Mouse (Mus musculus) CH12.LX (cell line): ENCODE data around the gene Eif2b1. TPM values are rescaled to one million over a fixed set of nuclear protein-coding genes. Genes with fewer than 3 reads are reported as not detected.
A peak's percentile ranks its signal among the peaks of the same experiment; 100 is the strongest.

Source experiments
- DNase-seq: peaks from one replicate; pipeline ENCODE4 v3.0.0-alpha.2; 2013; ENCODE audit errors: extremely low read depth
- H3K27ac ChIP-seq: 2 replicates; pipeline ENCODE4 v1.5.1; 2012; ENCODE audit warnings: low read depth, mild to moderate bottlenecking, control low read depth, moderate library complexity; ENCODE audit not compliant: insufficient read depth
- H3K27me3 ChIP-seq: replicated peaks from 2 replicates; pipeline ENCODE3; 2012; ENCODE audit warnings: inconsistent platforms
- H3K36me3 ChIP-seq, 2 experiments: replicated peaks in 1 of 2; 2 replicates each; pipeline versions ENCODE3 to v1.6.1; 2012; ENCODE audit warnings: inconsistent platforms in 1 of 2, low read length in 1 of 2, mild to moderate bottlenecking in 1 of 2, mixed read lengths in 1 of 2, moderate library complexity in 1 of 2; ENCODE audit not compliant: control insufficient read depth in 1 of 2, insufficient read depth in 1 of 2
- H3K4me1 ChIP-seq, 2 experiments: 2 replicates each; pipeline ENCODE4 v1.6.1; 2012; ENCODE audit warnings: inconsistent platforms in 1 of 2, moderate library complexity in 1 of 2; ENCODE audit not compliant: insufficient read depth in 2 of 2, control insufficient read depth in 1 of 2
- H3K4me2 ChIP-seq: 2 replicates; pipeline ENCODE4 v1.6.1; 2012; ENCODE audit warnings: low read depth, mild to moderate bottlenecking, control low read depth; ENCODE audit not compliant: poor library complexity, insufficient read depth, severe bottlenecking
- H3K4me3 ChIP-seq, 3 experiments: fragments of 150-350 bp in 1 of 3; sonication (generic) in 1 of 3; replicated peaks in 1 of 3; 2 replicates each; pipeline versions ENCODE3 to v1.5.1; 2011 to 2012; ENCODE audit warnings: low read depth in 2 of 3, low read length in 2 of 3, mild to moderate bottlenecking in 2 of 3, moderate library complexity in 2 of 3, control low read depth in 1 of 3, improper control_type of control experiment in 1 of 3, inconsistent platforms in 1 of 3, mixed read lengths in 1 of 3; ENCODE audit not compliant: poor library complexity in 1 of 3
- H3K79me2 ChIP-seq: replicated peaks from 2 replicates; pipeline ENCODE4 v1.6.1; 2012; ENCODE audit warnings: mild to moderate bottlenecking, moderate library complexity; ENCODE audit not compliant: control insufficient read depth, poor library complexity, insufficient read depth, severe bottlenecking; ENCODE audit errors: extremely low read depth
- H3K9ac ChIP-seq: 2 replicates; pipeline ENCODE4 v1.6.1; 2012; ENCODE audit warnings: low read depth, mild to moderate bottlenecking, control low read depth, moderate library complexity; ENCODE audit not compliant: insufficient read depth
- H3K9me3 ChIP-seq: replicated peaks from 2 replicates; pipeline ENCODE3; 2012; ENCODE audit warnings: low read length, inconsistent platforms, mixed read lengths
- ELF1 ChIP-seq: IDR thresholded peaks from 2 replicates; pipeline ENCODE4 v1.6.1; 2014; ENCODE audit warnings: low read depth, mild to moderate bottlenecking, inconsistent platforms, low read length, improper control_type of control experiment
- ETS1 ChIP-seq: conservative IDR thresholded peaks from 2 replicates; pipeline ENCODE4 v1.6.1; 2012; ENCODE audit warnings: low read depth, mild to moderate bottlenecking, inconsistent platforms, low read length, improper control_type of control experiment, moderate library complexity
- HCFC1 ChIP-seq: IDR thresholded peaks from 2 replicates; pipeline ENCODE4 v1.6.1; 2012; ENCODE audit warnings: low read depth, mild to moderate bottlenecking, inconsistent platforms, low read length, improper control_type of control experiment
- IRF4 ChIP-seq: IDR thresholded peaks from 2 replicates; pipeline ENCODE4 v1.6.1; 2014; ENCODE audit warnings: low read depth, mild to moderate bottlenecking, inconsistent platforms, low read length, improper control_type of control experiment
- JUN ChIP-seq: IDR thresholded peaks from 2 replicates; pipeline ENCODE4 v1.6.1; 2011; ENCODE audit warnings: low read depth, mild to moderate bottlenecking, low read length, improper control_type of control experiment, moderate library complexity; ENCODE audit not compliant: insufficient read depth
- JUND ChIP-seq: conservative IDR thresholded peaks from 2 replicates; pipeline ENCODE4 v1.6.1; 2011; ENCODE audit warnings: low read depth, low read length, improper control_type of control experiment
- KAT2A ChIP-seq: IDR thresholded peaks from 2 replicates; pipeline ENCODE4 v1.6.1; 2012; ENCODE audit warnings: low read length, improper control_type of control experiment, inconsistent platforms; ENCODE audit not compliant: insufficient replicate concordance
- MAFK ChIP-seq: IDR thresholded peaks from 2 replicates; pipeline ENCODE4 v1.6.1; 2011; ENCODE audit warnings: low read length, improper control_type of control experiment; ENCODE audit not compliant: insufficient replicate concordance
- NELFE ChIP-seq: IDR thresholded peaks from 2 replicates; pipeline ENCODE4 v1.6.1; 2011; ENCODE audit warnings: low read depth, low read length, improper control_type of control experiment
- NRF1 ChIP-seq: IDR thresholded peaks from 2 replicates; pipeline ENCODE4 v1.6.1; 2014; ENCODE audit warnings: low read depth, mild to moderate bottlenecking, inconsistent platforms, low read length, improper control_type of control experiment, moderate library complexity
- PAX5 ChIP-seq: IDR thresholded peaks from 2 replicates; pipeline ENCODE4 v1.6.1; 2012; ENCODE audit warnings: low read length, inconsistent platforms, mixed read lengths
- POLR2A ChIP-seq: IDR thresholded peaks from 2 replicates; pipeline ENCODE4 v1.6.1; 2011; ENCODE audit warnings: low read depth, mild to moderate bottlenecking, improper control_type of control experiment, low read length
- POLR2AphosphoS2 ChIP-seq: IDR thresholded peaks from 2 replicates; pipeline ENCODE4 v1.6.1; 2011; ENCODE audit warnings: low read depth, low read length, improper control_type of control experiment
- RAD21 ChIP-seq: IDR thresholded peaks from 2 replicates; pipeline ENCODE4 v1.6.1; 2011; ENCODE audit warnings: low read depth, mild to moderate bottlenecking, low read length, improper control_type of control experiment, moderate library complexity
- RCOR1 ChIP-seq: conservative IDR thresholded peaks from 2 replicates; pipeline ENCODE4 v1.6.1; 2012; ENCODE audit warnings: low read depth, mild to moderate bottlenecking, inconsistent platforms, low read length, improper control_type of control experiment
- SIN3A ChIP-seq: IDR thresholded peaks from 2 replicates; pipeline ENCODE4 v1.6.1; 2012; ENCODE audit warnings: low read length, improper control_type of control experiment, inconsistent platforms
- TBP ChIP-seq: conservative IDR thresholded peaks from 2 replicates; pipeline ENCODE4 v1.6.1; 2011; ENCODE audit warnings: low read depth, low read length, improper control_type of control experiment
- USF2 ChIP-seq: conservative IDR thresholded peaks from 2 replicates; pipeline ENCODE4 v1.6.1; 2011; ENCODE audit warnings: low read depth, low read length, improper control_type of control experiment
- ZC3H11A ChIP-seq: IDR thresholded peaks from 2 replicates; pipeline ENCODE4 v1.6.1; 2012; ENCODE audit warnings: low read depth, mild to moderate bottlenecking, inconsistent platforms, low read length, improper control_type of control experiment
- ZMIZ1 ChIP-seq: IDR thresholded peaks from 2 replicates; pipeline ENCODE4 v1.6.1; 2012; ENCODE audit warnings: low read depth, mild to moderate bottlenecking, inconsistent platforms, low read length, improper control_type of control experiment
- ZNF384 ChIP-seq: IDR thresholded peaks from 2 replicates; pipeline ENCODE4 v1.6.1; 2012; ENCODE audit warnings: low read depth, low read length, improper control_type of control experiment, inconsistent platforms
- dilution Hi-C: fragments of 300-500 bp; cut with MboI; formaldehyde crosslinking; loops from 2 replicates; pipeline ENCODE4 v1.14.3; 2020; ENCODE audit warnings: low sequenced_read_pairs; ENCODE audit not compliant: extremely low pct_unique_long_range_greater_than_20kb, extremely low pct_ligation_motif_present
- in situ Hi-C: fragments of 300-500 bp; cut with MboI; formaldehyde crosslinking; loops from 3 replicates; pipeline ENCODE4 v1.14.3; 2019; ENCODE audit warnings: low sequenced_read_pairs, low pct_ligation_motif_present, low pct_unique_long_range_greater_than_20kb, mixed read lengths
- polyA plus RNA-seq: library from polyadenylated mRNA; unstranded; fragments of >175 nt; gene quantifications from 2 replicates; pipeline ENCODE4 v1.2.1, GENCODE M21; 2012; ENCODE audit warnings: low read depth; ENCODE audit not compliant: insufficient read length
- total RNA-seq, 2 experiments: library from RNA; depleted of rRNA; stranded (reverse); fragments of 300-350 nt in 1 of 2; fragments of >200 nt in 1 of 2; gene quantifications; 2 replicates each; pipeline ENCODE4 v1.2.3; 2012 to 2014

Gene Eif2b1
- total and polyA plus RNA-seq, 3 experiments, result 50.8 to 104 (median 98.0) TPM

GRCm38 (mm10) chr5:124592768-124593167 is 13.8 kb upstream of the Eif2b1 start:
- Histone ChIP-seq H3K36me3 (peaks cover 65 to 86% of the 10 kb centered on the region in 2 experiments), H3K9me3 (no peaks in the 10 kb centered on the region), H3K4me3 (no peak overlapping the region), H3K9ac (no peak overlapping the region), H3K27me3 (no peaks in the 10 kb centered on the region), H3K4me2 (no peak overlapping the region), H3K4me1 (no peaks in the 10 kb centered on the region), H3K79me2 (no peaks in the 10 kb centered on the region), H3K27ac (0 out of 2 replicates have a peak overlapping the region, but pooled peaks have one; percentile 6)
- no peak for TF ChIP-seq ELF1
- no peak for TF ChIP-seq RCOR1
- TF ChIP-seq ZNF384, result no peak
- TF ChIP-seq JUN, result no peak
- TF ChIP-seq NRF1, result no peak
- no peak for TF ChIP-seq KAT2A
- no peak for TF ChIP-seq ETS1
- TF ChIP-seq POLR2AphosphoS2, result no peak
- no peak for TF ChIP-seq ZC3H11A
- no peak for TF ChIP-seq USF2
- no peak for TF ChIP-seq IRF4
- no peak for TF ChIP-seq ZMIZ1
- no peak for TF ChIP-seq POLR2A
- TF ChIP-seq NELFE, result no peak
- in situ Hi-C loops (no loop called here), dilution Hi-C loops (no loop called here)
- DNase-seq, result no peak

- in situ Hi-C loops, result no loop called here
- peaks cover 30 to 63% of the 10 kb centered on the region in 2 experiments for H3K36me3 ChIP-seq
- H3K27ac ChIP-seq, result no peak overlapping the region
- H3K4me3 ChIP-seq, result no peak overlapping the region
- dilution Hi-C loops, result no loop called here
- peaks cover 26% of the 10 kb centered on the region for H3K79me2 ChIP-seq
- TF ChIP-seq TBP (no peak), PAX5 (no peak), JUND (no peak), SIN3A (no peak), USF2 (no peak), RAD21 (no peak), HCFC1 (no peak), MAFK (no peak)
- TF ChIP-seq, all 38 proteins: peak for 0
- Histone ChIP-seq H3K9me3 (peaks cover 4% of the 10 kb centered on the region), H3K9ac (no peak overlapping the region), H3K4me1 (peaks cover 8 to 25% of the 10 kb centered on the region in 2 experiments; a peak in 3 of 4 replicates), H3K4me2 (no peak overlapping the region), H3K27me3 (no peaks in the 10 kb centered on the region)
- no peak for DNase-seq
These were observed 3.6 kb upstream of the Eif2b1 start for GRCm38 (mm10) chr5:124582515-124582914.
